Mouse (Mus musculus) stomach, postnatal 0 days (tissue): Measurements from ENCODE around the gene Olfr1161.

Experiments
- CTCF ChIP-seq: IDR thresholded peaks from 2 replicates; pipeline ENCODE4 v1.5.1; 2016; ENCODE audit warnings: antibody characterized with exemption, low read depth, mild to moderate bottlenecking, moderate library complexity
- EP300 ChIP-seq: optimal IDR thresholded peaks from 2 replicates; pipeline ENCODE3; 2016; ENCODE audit warnings: antibody characterized with exemption

- TF ChIP-seq CTCF (no peak), EP300 (no peak)
Observed at GRCm38 (mm10) chr2:88051029-88051428, 28.5 kb downstream of the Olfr1161 start, which contains the start of gene Olfr1162.
